Mouse (Mus musculus) inflammation-experienced regulatory T-cells, adult 6 months (primary cell): ENCODE measurements around the gene Ubxn7. TPM values are rescaled to one million over a fixed set of nuclear protein-coding genes. Genes with fewer than 3 reads are reported as not detected.

Experiments used
- ATAC-seq: one replicate; pipeline ENCODE4 v1.8.0; 2017
- polyA plus RNA-seq, 3 experiments: library from polyadenylated mRNA; unstranded; fragments of 100-300 nt; shearing (Covaris generic); gene quantifications; one replicate each; pipeline ENCODE4 v1.2.1; 2017

Ubxn7 gene
- polyA plus RNA-seq, 3 experiments from 2014 or later = 10.3 to 21.6 (median 16.3) TPM

DNA sequence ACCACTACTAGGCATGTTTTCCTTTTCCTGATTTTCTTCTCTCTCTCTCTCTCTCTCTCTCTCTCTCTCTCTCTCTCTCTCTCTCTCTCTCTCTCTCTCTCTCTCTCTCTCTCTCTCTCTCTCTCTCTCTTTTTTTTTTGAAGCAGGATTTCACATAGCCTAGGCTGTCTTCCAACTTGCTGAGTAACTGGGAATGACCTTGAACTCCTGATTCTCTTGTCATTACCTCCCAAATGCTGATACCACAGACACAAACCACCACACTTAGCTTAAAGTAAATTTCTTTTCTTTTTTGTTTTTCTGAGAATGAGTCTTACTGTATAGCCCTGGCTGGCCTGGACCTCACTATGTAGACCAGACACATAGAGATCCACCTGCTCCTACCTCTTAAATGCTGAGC is 102.6 kb downstream of the Ubxn7 start:
- no peak for ATAC-seq

DNA sequence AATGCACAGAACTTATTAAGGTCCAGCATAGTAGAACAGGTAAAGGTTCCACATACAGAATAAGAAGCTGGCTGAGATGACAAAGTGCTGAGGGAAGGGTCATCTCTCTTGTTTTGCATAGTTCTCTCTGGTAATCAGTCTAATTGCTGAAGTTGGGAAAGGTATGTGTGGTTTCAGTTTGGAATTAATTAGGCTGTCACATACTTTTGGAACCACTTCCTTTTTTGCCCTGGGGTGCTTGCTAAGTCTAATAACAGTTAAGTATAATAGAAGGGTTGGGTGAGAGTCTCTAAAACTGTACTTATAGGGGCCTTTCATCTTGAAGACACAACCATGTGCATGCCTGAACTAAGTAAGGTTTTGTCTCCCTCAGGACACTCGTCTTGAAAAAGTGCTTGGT is 104.6 kb downstream of the Ubxn7 start:
- ATAC-seq = no peak

DNA sequence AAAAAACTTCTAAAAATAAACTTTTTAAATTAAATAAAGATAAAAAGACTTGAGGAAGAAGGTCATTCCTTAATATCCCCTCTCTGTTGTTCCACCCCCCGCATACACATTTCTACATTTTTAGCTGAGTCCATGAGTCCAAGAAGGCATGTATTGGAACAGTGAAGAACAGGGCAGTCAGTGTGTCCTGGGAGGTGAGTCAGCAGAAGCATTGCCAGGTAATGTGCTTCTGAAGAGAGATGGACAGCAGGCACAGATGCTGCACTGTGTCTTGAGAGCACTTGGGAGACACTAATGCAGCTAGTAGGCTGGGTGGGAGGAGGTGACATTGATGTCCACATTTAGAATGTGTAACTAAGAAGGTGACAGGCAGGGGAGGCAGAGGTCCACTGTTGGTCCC is 105.2 kb downstream of the Ubxn7 start:
- ATAC-seq = no peak

DNA sequence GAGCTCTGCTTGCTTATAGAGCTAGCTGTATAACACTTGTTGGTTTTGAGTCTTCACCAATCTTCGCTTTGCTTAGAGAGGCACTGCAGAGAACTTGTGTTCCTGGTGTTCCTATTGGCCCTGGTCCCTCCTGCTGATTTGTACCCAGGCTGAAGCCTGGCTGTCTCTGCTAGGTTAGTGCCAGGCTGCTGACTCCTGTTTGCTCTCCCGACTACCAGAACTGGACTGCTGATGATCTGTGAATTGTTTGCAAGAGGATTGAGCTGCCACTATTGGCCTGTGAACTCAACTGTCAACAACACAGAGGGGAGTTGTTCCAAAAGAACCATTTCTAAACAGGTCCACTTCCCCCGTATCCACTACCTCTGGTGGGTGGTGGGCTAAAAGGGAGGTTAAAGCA is 109.4 kb downstream of the Ubxn7 start:
- no peak for ATAC-seq

Other genes with a start within 250 kb of the Ubxn7 start
- 100 to 1,000 TPM; 117 to 133 (median 130) TPM for gene Pigx, start 232.5 kb upstream of the Ubxn7 start, polyA plus RNA-seq
- 10 to 100 TPM; 32.4 to 45.8 (median 43.7) TPM for gene Cep19, start 232.5 kb upstream of the Ubxn7 start, polyA plus RNA-seq
- gene Nrros, start 166.7 kb upstream of the Ubxn7 start, polyA plus RNA-seq = 10 to 100 TPM; 42.7 to 71.0 (median 53.2) TPM
- under 1 TPM in 2 of 3 experiments, not detected in 1; 0.38 to 0.63 TPM for gene Bex6, start 152.4 kb upstream of the Ubxn7 start, polyA plus RNA-seq
- gene Fbxo45, start 85.1 kb upstream of the Ubxn7 start, polyA plus RNA-seq = 1 to 10 TPM; 5.1 to 5.7 (median 5.5) TPM
- gene Wdr53, start 85.0 kb upstream of the Ubxn7 start, polyA plus RNA-seq = 10 to 100 TPM; 16.3 to 19.8 (median 16.7) TPM
- not detected for gene Smco1, start 60.8 kb upstream of the Ubxn7 start, polyA plus RNA-seq
- 10 to 100 TPM in 2 of 3 experiments, 1 to 10 TPM in 1; 7.9 to 11.2 (median 10.6) TPM for gene Rnf168, start 54.8 kb upstream of the Ubxn7 start, polyA plus RNA-seq
- not detected for gene Tm4sf19, start 68.2 kb downstream of the Ubxn7 start, polyA plus RNA-seq
- gene Tctex1d2, start 87.4 kb downstream of the Ubxn7 start, polyA plus RNA-seq = 10 to 100 TPM in 1 of 3 experiments, 1 to 10 TPM in 2; 2.4 to 10.6 (median 4.3) TPM
- gene Pcyt1a, start 98.7 kb downstream of the Ubxn7 start, polyA plus RNA-seq = 1 to 10 TPM; 6.0 to 9.3 (median 6.5) TPM
- gene Slc51a, start 155.6 kb downstream of the Ubxn7 start, polyA plus RNA-seq = not detected
- gene Zdhhc19, start 164.0 kb downstream of the Ubxn7 start, polyA plus RNA-seq = under 1 TPM in 1 of 3 experiments, not detected in 2; 0.32 TPM